Mouse (Mus musculus) bone marrow, adult 2 months (tissue): ENCODE data around the gene Gm17409.

Experiments
- CTCF ChIP-seq: fragments of 200-500 bp; IDR thresholded peaks from 2 replicates; pipeline ENCODE4 v1.5.1; 2011; ENCODE audit warnings: low read length, control low read depth; ENCODE audit not compliant: control insufficient read depth, insufficient read depth
- POLR2A ChIP-seq: fragments of 200-500 bp; IDR thresholded peaks from 2 replicates; pipeline ENCODE4 v1.6.1; 2011; ENCODE audit warnings: low read depth, mild to moderate bottlenecking, control low read depth, low read length, borderline replicate concordance; ENCODE audit not compliant: control insufficient read depth

DNA sequence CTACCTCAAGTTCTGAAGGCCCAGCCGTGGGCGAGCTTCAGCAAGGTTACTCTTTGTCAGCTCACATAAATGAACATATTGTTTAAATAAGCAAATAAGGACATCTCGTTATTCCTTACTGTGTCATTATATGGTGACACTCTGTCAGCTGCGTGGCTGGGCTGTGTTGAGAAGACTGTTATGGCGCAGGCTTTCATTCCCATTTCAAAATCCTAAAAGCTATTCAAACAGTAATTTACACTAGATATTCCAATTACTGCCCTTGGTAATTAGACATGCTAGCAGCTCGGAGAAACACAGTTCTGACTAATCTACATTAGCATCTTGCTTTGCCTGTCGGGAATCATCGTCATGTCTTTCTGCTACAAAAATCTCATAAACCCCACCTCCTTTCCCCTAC lies 5.7 kb downstream of the Gm17409 start:
- no peak for TF ChIP-seq CTCF
- no peak for TF ChIP-seq POLR2A
